Mouse (Mus musculus) limb, embryonic 11.5 days (tissue): ENCODE measurements around the gene Scube2. TPM values are rescaled to one million over a fixed set of nuclear protein-coding genes. Genes with fewer than 3 reads are reported as not detected.

Experiments used
- ATAC-seq: fragments of 200-750 bp; cut with Nextera tagmentation; 2 replicates; pipeline ENCODE4 v1.8.0; 2017; ENCODE audit warnings: low read depth; ENCODE audit not compliant: insufficient number of reproducible peaks, low FRiP score, low TSS enrichment
- DNase-seq: peaks from one replicate; pipeline ENCODE4 v3.0.0-alpha.2; 2015; ENCODE audit warnings: low spot score
- H3K27ac ChIP-seq: fragments of 300-500 bp; sonication (generic); replicated peaks from 2 replicates; pipeline ENCODE4 v1.5.1; 2014; ENCODE audit warnings: low read depth, mild to moderate bottlenecking, low read length
- H3K27me3 ChIP-seq: fragments of 300-500 bp; sonication (generic); 2 replicates; pipeline ENCODE4 v1.6.1; 2014; ENCODE audit warnings: mild to moderate bottlenecking, low read length, mixed read lengths; ENCODE audit not compliant: control insufficient read depth, insufficient read depth
- H3K36me3 ChIP-seq: fragments of 300-500 bp; sonication (generic); 2 replicates; pipeline ENCODE4 v1.6.1; 2014; ENCODE audit warnings: mild to moderate bottlenecking, low read length, moderate library complexity, mixed read lengths; ENCODE audit not compliant: control insufficient read depth, insufficient read depth
- H3K4me1 ChIP-seq: fragments of 300-500 bp; sonication (generic); 2 replicates; pipeline ENCODE4 v1.6.1; 2014; ENCODE audit warnings: low read length, mixed read lengths; ENCODE audit not compliant: control insufficient read depth, insufficient read depth
- H3K4me2 ChIP-seq: fragments of 300-500 bp; sonication (generic); 2 replicates; pipeline ENCODE4 v1.6.1; 2014; ENCODE audit warnings: low read depth, mild to moderate bottlenecking, moderate library complexity; ENCODE audit not compliant: severe bottlenecking
- H3K4me3 ChIP-seq: fragments of 300-500 bp; sonication (generic); 2 replicates; pipeline ENCODE4 v1.5.1; 2014; ENCODE audit warnings: low read depth, low read length
- H3K9ac ChIP-seq: fragments of 300-500 bp; sonication (generic); 2 replicates; pipeline ENCODE4 v1.6.1; 2014; ENCODE audit warnings: mild to moderate bottlenecking, low read length
- H3K9me3 ChIP-seq: fragments of 300-500 bp; sonication (generic); 2 replicates; pipeline ENCODE4 v1.6.1; 2016; ENCODE audit warnings: low read length; ENCODE audit not compliant: control insufficient read depth
- WGBS: fragments of 180-500 bp; shearing (Covaris S2); extraction: QIAGEN DNeasy Blood & Tissue Kit; methylation state at CpG from one replicate; pipeline ENCODE4 v1.1.7; 2014; 5-methylcytosine and 5-hydroxymethylcytosine counted together
- polyA plus RNA-seq: library from polyadenylated mRNA; unstranded; fragments of >200 nt; fragmentation: Nextera tagmentation; extraction: Ambion mirVana; gene quantifications from 2 replicates; pipeline ENCODE4 v1.2.1, GENCODE M21; 2014

Scube2 gene
- 0.40 and 0.87 TPM in 2 replicates for polyA plus RNA-seq

- peak within 1 kb of the TSS; percentile 61 for H3K9ac ChIP-seq
- H3K9me3 ChIP-seq, result no peaks in the 10 kb centered on the region
- peaks cover 14% of the 10 kb centered on the region for H3K27me3 ChIP-seq
- H3K4me3 ChIP-seq, result peak within 1 kb of the TSS; percentile 52
- peak; percentile 85 for ATAC-seq
- H3K4me2 ChIP-seq, result peak within 1 kb of the TSS; percentile 95
- under 1% methylated on average over 58 of the region's 69 CpGs for WGBS
- H3K27ac ChIP-seq, result no peak within 1 kb of the TSS
- peak; percentile 64 for DNase-seq
- H3K36me3 ChIP-seq, result no peaks in the 10 kb centered on the region
- H3K4me1 ChIP-seq, result peaks cover 9% of the 10 kb centered on the region
These were observed at the start of gene Scube2 for GRCm38 (mm10) chr7:109865370-109866229. Gene Scube2 (minus strand): TSS chr7:109865679.

GRCm38 (mm10) chr7:109906165-109906564 is 40.7 kb upstream of the Scube2 start:
- no peak for ATAC-seq
- H3K9ac ChIP-seq, result no peak overlapping the region
- H3K4me3 ChIP-seq, result no peak overlapping the region
- H3K4me2 ChIP-seq, result no peak overlapping the region
- H3K36me3 ChIP-seq, result peaks cover 14% of the 10 kb centered on the region
- no peaks in the 10 kb centered on the region for H3K4me1 ChIP-seq
- DNase-seq, result no peak
- H3K27ac ChIP-seq, result no peak overlapping the region
- 96% methylated on average over 2 of the region's 2 CpGs for WGBS
- no peaks in the 10 kb centered on the region for H3K9me3 ChIP-seq
- no peaks in the 10 kb centered on the region for H3K27me3 ChIP-seq

GRCm38 (mm10) chr7:109900921-109901320 is 35.4 kb upstream of the Scube2 start:
- Histone ChIP-seq H3K4me2 (no peak overlapping the region), H3K4me1 (no peaks in the 10 kb centered on the region), H3K27ac (no peak overlapping the region), H3K27me3 (no peaks in the 10 kb centered on the region), H3K9ac (no peak overlapping the region), H3K9me3 (no peaks in the 10 kb centered on the region), H3K4me3 (no peak overlapping the region), H3K36me3 (peaks cover 14% of the 10 kb centered on the region)
- no peak for ATAC-seq
- 87% methylated on average over 9 of the region's 9 CpGs for WGBS
- no peak for DNase-seq

GRCm38 (mm10) chr7:109898911-109899310 is 33.4 kb upstream of the Scube2 start:
- no peak overlapping the region for H3K4me2 ChIP-seq
- H3K27me3 ChIP-seq, result no peaks in the 10 kb centered on the region
- no peaks in the 10 kb centered on the region for H3K9me3 ChIP-seq
- no peak for DNase-seq
- no peak for ATAC-seq
- H3K4me3 ChIP-seq, result no peak overlapping the region
- H3K27ac ChIP-seq, result no peak overlapping the region
- no peak overlapping the region for H3K9ac ChIP-seq
- H3K36me3 ChIP-seq, result peaks cover 21% of the 10 kb centered on the region
- no peaks in the 10 kb centered on the region for H3K4me1 ChIP-seq

- no peak overlapping the region for H3K27ac ChIP-seq
- no peaks in the 10 kb centered on the region for H3K27me3 ChIP-seq
- H3K9me3 ChIP-seq, result no peaks in the 10 kb centered on the region
- H3K4me1 ChIP-seq, result no peaks in the 10 kb centered on the region
- DNase-seq (peak; percentile 77), ATAC-seq (no peak)
- 46% methylated on average over 3 of the region's 3 CpGs for WGBS
- no peak overlapping the region for H3K4me3 ChIP-seq
- no peak overlapping the region for H3K9ac ChIP-seq
- H3K36me3 ChIP-seq, result peaks cover 8% of the 10 kb centered on the region; the same call in 1 of the 2 replicates
- H3K4me2 ChIP-seq, result no peak overlapping the region
These were observed 27.1 kb upstream of the Scube2 start for GRCm38 (mm10) chr7:109892530-109892929.

GRCm38 (mm10) chr7:109891786-109892185 is 26.3 kb upstream of the Scube2 start:
- DNase-seq (no peak), ATAC-seq (no peak)
- Histone ChIP-seq H3K27ac (no peak overlapping the region), H3K27me3 (no peaks in the 10 kb centered on the region), H3K9ac (no peak overlapping the region), H3K4me1 (no peaks in the 10 kb centered on the region), H3K4me3 (no peak overlapping the region), H3K36me3 (peaks cover 8% of the 10 kb centered on the region; the same call in 1 of the 2 replicates), H3K9me3 (no peaks in the 10 kb centered on the region), H3K4me2 (no peak overlapping the region)
- 73% methylated on average over 4 of the region's 4 CpGs for WGBS

GRCm38 (mm10) chr7:109890256-109890655 is 24.8 kb upstream of the Scube2 start:
- ATAC-seq (no peak), DNase-seq (no peak)
- Histone ChIP-seq H3K27me3 (no peaks in the 10 kb centered on the region), H3K9ac (no peak overlapping the region), H3K9me3 (no peaks in the 10 kb centered on the region), H3K4me2 (no peak overlapping the region), H3K36me3 (peaks cover 6% of the 10 kb centered on the region; the same call in 1 of the 2 replicates), H3K27ac (no peak overlapping the region), H3K4me3 (no peak overlapping the region), H3K4me1 (no peaks in the 10 kb centered on the region)
- WGBS, result 94% methylated on average over 2 of the region's 2 CpGs

GRCm38 (mm10) chr7:109889300-109889699 is 23.8 kb upstream of the Scube2 start:
- no peak overlapping the region for H3K4me2 ChIP-seq
- ATAC-seq (no peak), DNase-seq (no peak)
- no peak overlapping the region for H3K4me3 ChIP-seq
- peaks cover 2% of the 10 kb centered on the region; the same call in 1 of the 2 replicates for H3K36me3 ChIP-seq
- 75% methylated on average over 5 of the region's 5 CpGs for WGBS
- H3K9me3 ChIP-seq, result no peaks in the 10 kb centered on the region
- no peak overlapping the region for H3K9ac ChIP-seq
- H3K27ac ChIP-seq, result no peak overlapping the region
- no peaks in the 10 kb centered on the region for H3K4me1 ChIP-seq
- H3K27me3 ChIP-seq, result no peaks in the 10 kb centered on the region
